Mouse (Mus musculus) MEL (cell line): ENCODE measurements at regions not wholly inside any gene's neighbourhood (a gene's known extent, or its start where the extent isn't known, plus 50 kb on each side); places are given as distances from the start of the nearest gene placed in this dataset.

ENCODE experiments used
- CTCF ChIP-seq, 3 experiments: IDR thresholded peaks in 2 of 3; conservative IDR thresholded peaks in 1 of 3; 2 replicates each; pipeline ENCODE4 v1.5.1; 2011 to 2012; ENCODE audit warnings: low read length in 3 of 3, low read depth in 2 of 3, mild to moderate bottlenecking in 2 of 3, improper control_type of control experiment in 1 of 3, inconsistent platforms in 1 of 3, mixed read lengths in 1 of 3, moderate library complexity in 1 of 3; ENCODE audit not compliant: control insufficient read depth in 1 of 3, insufficient read depth in 1 of 3, poor library complexity in 1 of 3, severe bottlenecking in 1 of 3
- GABPA ChIP-seq: IDR thresholded peaks from 2 replicates; pipeline ENCODE4 v1.6.1; 2012; ENCODE audit warnings: low read depth, mild to moderate bottlenecking, inconsistent platforms, low read length, improper control_type of control experiment, moderate library complexity
- MAZ ChIP-seq: IDR thresholded peaks from 2 replicates; pipeline ENCODE4 v1.6.1; 2012; ENCODE audit warnings: low read depth, mild to moderate bottlenecking, inconsistent platforms, low read length, improper control_type of control experiment
- POLR2A ChIP-seq, 2 experiments: IDR thresholded peaks; 2 replicates each; pipeline ENCODE4 v1.6.1; 2011 to 2012; ENCODE audit warnings: low read length in 2 of 2, mild to moderate bottlenecking in 2 of 2, control low read depth in 1 of 2, improper control_type of control experiment in 1 of 2, low read depth in 1 of 2, moderate library complexity in 1 of 2; ENCODE audit not compliant: control insufficient read depth in 1 of 2, insufficient read depth in 1 of 2, poor library complexity in 1 of 2
- UBTF ChIP-seq: IDR thresholded peaks from 2 replicates; pipeline ENCODE4 v1.6.1; 2012; ENCODE audit warnings: low read depth, mild to moderate bottlenecking, inconsistent platforms, low read length, improper control_type of control experiment, moderate library complexity, borderline replicate concordance; ENCODE audit not compliant: insufficient read depth
- USF1 ChIP-seq: IDR thresholded peaks from 2 replicates; pipeline ENCODE4 v1.6.1; 2014; ENCODE audit warnings: low read depth, mild to moderate bottlenecking, inconsistent platforms, low read length, improper control_type of control experiment, moderate library complexity
- ZNF384 ChIP-seq: IDR thresholded peaks from 2 replicates; pipeline ENCODE4 v1.6.1; 2012; ENCODE audit warnings: low read depth, mild to moderate bottlenecking, inconsistent platforms, low read length, improper control_type of control experiment

DNA sequence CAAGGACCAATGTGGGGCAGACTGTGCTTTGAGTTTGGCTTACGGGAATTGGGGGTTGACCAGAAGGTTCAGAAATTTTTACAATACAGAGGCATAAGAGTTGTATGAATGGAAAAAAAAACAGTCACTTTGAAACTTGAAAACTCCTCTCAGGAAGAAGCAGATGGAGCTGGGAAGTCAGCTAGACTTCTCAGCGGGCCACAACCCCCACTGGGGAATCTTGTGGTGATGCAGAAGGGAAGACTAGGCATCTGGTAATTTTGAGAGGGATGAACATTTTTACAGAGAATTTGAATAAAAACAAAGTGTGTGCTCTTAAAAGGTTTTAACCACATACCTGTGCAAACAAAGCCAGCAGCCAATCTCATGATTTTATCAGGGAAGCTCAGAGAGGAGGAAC, 154.1 kb upstream of the Smc2 start:
- TF ChIP-seq ZNF384 (no peak), CTCF (IDR thresholded peaks at IDR 0.05 in 2 of 3, conservative IDR thresholded peaks at IDR 0.05 in 1 of 3; ENCODE audit: control insufficient read depth in 1 of 3, insufficient read depth in 1 of 3, low read depth in 2 of 3, low read length in 3 of 3, poor library complexity in 1 of 3, severe bottlenecking in 1 of 3) (no peak), USF1 (no peak), POLR2A (IDR thresholded peaks at IDR 0.05; ENCODE audit: control insufficient read depth in 1 of 2, insufficient read depth in 1 of 2, low read depth in 1 of 2, low read length in 2 of 2, poor library complexity in 1 of 2) (no peak), GABPA (no peak), MAZ (no peak), UBTF (no peak)
